Mouse (Mus musculus) adrenal gland, adult (tissue): ENCODE measurements around the gene Gstz1.
A peak's percentile ranks its signal among the peaks of the same experiment; 100 is the strongest.

Source experiments
- DNase-seq, 2 experiments: peaks; one replicate each; pipeline ENCODE4 v3.0.0; 2022 to 2023; ENCODE audit warnings: low spot score in 1 of 2; ENCODE audit not compliant: inconsistent age in 2 of 2

Gstz1 gene

DNA sequence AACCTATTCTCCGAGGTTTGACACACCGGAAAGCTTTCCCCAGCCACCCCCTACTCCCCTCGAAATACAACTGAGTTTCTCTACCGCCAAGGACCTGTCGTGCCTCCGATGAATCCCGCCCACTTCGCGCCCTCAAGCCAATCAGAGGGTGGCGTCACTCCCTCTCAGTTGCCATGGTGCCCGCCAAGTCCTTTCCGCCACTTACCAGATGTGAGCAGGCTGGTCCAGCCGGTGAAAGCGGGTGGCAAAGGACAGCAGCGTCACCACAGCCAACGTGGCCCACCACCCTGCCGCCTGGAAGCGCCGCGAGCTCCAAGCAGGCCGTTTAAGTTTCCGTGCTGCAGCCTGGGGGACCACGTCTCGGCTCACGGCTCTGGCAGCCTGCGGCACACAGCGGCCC is at the start of gene Gstz1:
Gene Gstz1 (plus strand): TSS at position 200 of the 400 bp plus-strand sequence.
- peak; percentile 90 to 96 for DNase-seq

GRCm38 (mm10) chr12:87100331-87100730 is 46.6 kb upstream of the Gstz1 start:
- no peak for DNase-seq

GRCm38 (mm10) chr12:87102165-87102631 is 44.8 kb upstream of the Gstz1 start, which contains the start of gene Ngb:
TSS of gene Ngb (minus strand) at chr12:87102539.
- DNase-seq, result peak in 1 of 2 experiments; percentile 29

DNA sequence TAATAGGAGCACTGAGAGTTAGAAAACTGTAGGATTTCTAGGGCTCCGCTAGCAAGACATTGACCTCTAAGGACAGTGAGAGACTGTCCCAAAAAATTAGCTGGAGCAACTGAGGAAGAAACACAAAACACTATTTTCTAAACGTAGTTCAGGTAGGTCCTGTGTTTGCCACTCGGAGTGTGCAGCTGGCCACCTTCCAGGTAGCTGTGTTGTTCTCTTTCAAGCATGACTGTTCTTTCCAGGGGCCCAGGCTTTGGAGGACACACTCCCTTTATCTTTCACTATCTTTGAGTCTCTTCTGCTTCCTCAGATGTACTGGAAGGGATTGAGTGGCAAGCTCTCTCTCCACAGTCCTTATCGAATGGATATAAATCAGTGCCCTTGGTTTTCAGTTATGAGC is 43.5 kb upstream of the Gstz1 start:
- DNase-seq, result no peak

GRCm38 (mm10) chr12:87104796-87105195 is 42.2 kb upstream of the Gstz1 start:
- no peak for DNase-seq

GRCm38 (mm10) chr12:87107357-87107977 is 39.5 kb upstream of the Gstz1 start:
- DNase-seq, result no peak

GRCm38 (mm10) chr12:87121918-87122589 is 24.9 kb upstream of the Gstz1 start:
- DNase-seq, result no peak

GRCm38 (mm10) chr12:87127256-87127655 is 19.7 kb upstream of the Gstz1 start:
- no peak for DNase-seq

DNA sequence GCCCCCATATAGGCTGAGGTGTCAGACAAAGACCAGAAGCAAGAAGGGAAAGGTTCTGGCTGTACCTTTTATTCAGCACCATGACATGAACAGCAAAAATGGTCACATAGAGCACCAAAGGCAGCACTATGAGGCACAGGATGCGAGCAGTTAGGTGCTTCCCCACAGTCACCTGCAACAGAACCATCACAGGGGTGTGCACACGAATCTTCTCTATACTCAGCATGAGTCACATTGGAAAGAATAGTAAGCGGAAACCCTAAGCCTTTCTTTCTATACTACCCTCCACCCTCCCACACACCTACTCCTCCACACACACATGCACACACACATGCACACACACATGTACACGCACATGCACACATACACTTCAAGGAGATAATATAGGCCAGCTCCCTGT is 16.7 kb upstream of the Gstz1 start:
- no peak for DNase-seq

DNA sequence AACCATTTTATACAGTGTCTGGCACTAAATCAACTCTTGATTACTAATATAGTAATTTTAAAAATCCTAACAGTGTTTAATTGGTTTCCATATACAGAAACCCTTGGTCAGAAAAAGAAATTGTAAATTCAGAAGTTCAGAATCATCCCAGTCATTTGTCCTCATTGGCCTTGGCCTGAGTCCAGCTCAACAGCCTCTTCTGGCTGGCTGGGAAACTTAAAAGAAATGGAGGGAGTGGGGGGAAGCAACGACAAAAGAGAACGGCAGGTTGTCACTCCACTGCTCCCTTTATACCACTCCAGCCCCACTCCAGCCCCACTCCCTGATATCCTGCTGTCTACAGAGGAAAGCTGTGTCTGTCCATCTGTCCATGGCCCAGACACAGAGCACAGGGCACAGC is 15.8 kb upstream of the Gstz1 start:
- DNase-seq, result peak in 1 of 2 experiments; percentile 25

GRCm38 (mm10) chr12:87131619-87132018 is 15.3 kb upstream of the Gstz1 start:
- peak; percentile 29 to 86 for DNase-seq

- DNase-seq, result no peak
Observed at GRCm38 (mm10) chr12:87132210-87132609, 14.8 kb upstream of the Gstz1 start.

DNA sequence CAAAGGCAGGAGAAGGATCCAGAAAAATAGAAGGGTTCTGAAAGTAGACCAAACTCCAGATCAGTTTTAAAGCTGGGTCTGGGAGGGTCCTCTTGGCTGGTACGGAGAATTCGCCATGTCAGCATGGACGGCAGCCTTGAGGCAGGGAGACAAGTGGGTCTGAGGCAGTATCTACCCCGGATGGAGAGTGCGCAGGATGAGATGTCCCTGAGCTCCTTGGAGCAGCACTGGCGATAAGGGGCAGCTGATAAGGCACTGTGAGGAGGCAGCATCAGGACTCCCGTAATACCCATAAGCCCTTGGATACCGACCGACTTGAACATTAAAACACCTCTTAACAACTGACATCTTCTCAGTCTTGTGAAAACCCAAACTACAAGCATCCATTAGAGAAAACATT is 14.2 kb upstream of the Gstz1 start:
- DNase-seq, result no peak

DNA sequence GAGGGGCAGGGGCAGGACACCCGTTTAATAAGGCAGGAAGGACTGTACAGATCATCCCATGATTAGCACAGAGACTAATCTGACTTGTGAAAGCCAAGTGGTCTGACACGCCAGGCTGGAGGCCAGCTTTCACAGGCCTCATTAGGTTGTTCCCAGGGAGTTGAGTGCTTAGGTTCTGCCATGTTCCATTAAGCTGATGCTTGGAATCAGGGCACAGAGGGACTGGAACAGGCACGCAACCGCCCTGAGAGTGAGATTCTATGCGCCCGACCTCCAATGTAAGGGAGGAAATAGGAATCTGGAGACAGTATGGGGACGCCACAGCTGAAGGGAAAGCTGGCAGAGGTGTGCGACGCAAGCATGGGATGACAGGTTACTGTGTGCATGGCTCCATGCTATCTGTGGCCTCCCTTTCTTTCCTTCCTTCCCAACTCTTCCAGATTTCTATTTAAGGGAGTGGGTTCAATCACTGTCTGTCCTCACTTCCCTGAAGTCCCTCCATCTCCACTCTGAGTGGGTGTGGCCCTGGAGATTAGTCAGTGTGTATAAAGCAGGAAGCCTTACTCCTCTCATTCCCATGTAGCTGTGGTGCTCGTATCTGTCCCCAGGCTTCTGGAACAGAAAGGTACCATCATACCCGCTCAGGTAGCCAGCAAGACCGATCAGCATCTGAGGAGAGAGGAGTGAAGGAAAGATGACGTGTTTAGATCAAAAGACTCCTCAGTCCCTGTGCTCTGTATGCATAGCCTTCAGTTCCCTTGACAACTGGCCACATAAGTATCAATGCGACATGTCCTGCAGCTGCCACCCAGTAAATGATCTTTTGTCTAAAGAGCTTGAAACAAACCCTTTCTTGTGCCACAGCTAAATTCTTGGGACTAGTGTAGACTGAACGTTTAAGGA is 9.3 kb upstream of the Gstz1 start:
- no peak for DNase-seq

GRCm38 (mm10) chr12:87138342-87138701 is 8.6 kb upstream of the Gstz1 start:
- no peak for DNase-seq

DNA sequence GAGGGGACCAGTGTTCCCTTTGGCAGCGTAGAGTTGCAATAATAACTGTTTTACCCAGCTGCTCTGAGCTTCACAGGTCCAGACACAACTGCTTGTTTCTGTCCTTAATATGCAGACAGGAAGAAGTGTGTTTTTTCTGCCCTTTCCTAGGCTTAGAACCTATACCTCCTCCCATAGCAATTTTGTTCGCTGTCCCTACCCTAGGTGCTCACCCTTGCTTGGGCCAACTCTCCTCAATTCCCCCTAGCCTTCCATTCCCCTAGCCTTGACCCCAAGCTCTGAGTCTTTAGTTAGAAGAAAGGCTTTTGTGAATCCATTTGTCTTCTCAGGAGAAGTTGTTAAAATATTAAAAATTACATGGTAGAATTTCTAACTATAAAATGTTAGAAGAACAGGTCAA is 8.2 kb upstream of the Gstz1 start:
- DNase-seq, result no peak

- no peak for DNase-seq
Observed at GRCm38 (mm10) chr12:87142156-87142555, 4.8 kb upstream of the Gstz1 start.

DNA sequence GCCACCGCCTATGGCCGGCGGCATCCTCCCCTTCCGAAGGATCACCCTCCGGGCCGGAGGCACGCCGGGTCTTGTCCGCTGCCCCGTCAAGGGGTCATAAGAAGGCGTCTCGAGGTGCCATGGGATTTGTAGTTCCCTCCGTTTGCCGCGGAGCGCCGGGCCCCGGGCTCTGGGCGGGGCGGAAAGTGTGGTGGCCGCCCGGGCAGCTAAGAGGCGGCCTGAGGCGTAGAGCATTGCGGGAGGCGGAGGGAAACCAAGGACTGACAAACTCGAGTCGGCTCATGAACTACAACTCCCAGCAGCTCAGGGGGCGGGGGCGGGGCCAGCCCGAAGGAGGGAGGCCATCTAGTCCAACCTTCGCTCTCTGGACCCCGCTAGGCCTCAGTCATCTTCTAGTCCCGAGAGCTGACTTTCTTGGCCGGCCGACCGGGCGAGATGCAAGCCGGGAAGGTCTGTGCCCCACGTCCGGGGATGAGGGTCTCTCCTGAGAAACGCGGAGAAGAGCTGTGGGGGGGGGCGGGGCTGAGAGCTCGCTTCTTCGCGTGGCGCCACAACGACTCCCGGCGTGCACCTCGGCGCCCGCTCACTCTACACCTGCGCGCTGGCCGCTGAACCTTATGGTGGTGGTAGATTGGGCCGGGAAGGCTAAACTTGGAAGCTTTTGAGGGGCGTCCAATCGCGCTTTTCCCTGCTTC is 577 bp downstream of the Gstz1 start, which contains the start of gene Pomt2:
Gene Pomt2 (minus strand): TSS at position 574 of the 695 bp plus-strand sequence.
- peak; percentile 97 to 98 for DNase-seq

DNA sequence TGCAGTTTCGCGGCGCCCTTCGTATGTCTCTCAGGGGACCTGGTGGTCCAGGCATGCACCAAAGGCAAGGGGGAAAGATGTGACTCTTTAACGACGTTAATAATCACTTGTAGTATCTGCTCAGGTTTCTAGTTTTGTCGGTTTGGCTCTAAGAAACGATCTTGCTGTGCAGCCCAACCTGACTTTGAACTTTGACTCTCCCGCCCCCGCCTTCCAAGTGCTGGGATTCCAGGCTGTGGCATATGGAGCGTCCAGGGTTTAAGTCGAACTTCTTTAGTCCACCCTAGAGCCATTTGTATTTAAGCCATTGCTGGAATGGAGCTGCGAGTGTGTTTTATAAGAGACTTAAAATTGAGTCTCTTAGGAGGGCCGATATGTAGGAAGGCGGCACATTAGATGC is 1.2 kb downstream of the Gstz1 start:
- no peak for DNase-seq

GRCm38 (mm10) chr12:87149471-87149870 is 2.5 kb downstream of the Gstz1 start:
- DNase-seq, result no peak

- DNase-seq, result peak in 1 of 2 experiments; percentile 82
Observed at GRCm38 (mm10) chr12:87154448-87154847, 7.5 kb downstream of the Gstz1 start.
